Mouse (Mus musculus): Measurements from ENCODE around the gene Slc2a4.

The Slc2a4 gene

DNA sequence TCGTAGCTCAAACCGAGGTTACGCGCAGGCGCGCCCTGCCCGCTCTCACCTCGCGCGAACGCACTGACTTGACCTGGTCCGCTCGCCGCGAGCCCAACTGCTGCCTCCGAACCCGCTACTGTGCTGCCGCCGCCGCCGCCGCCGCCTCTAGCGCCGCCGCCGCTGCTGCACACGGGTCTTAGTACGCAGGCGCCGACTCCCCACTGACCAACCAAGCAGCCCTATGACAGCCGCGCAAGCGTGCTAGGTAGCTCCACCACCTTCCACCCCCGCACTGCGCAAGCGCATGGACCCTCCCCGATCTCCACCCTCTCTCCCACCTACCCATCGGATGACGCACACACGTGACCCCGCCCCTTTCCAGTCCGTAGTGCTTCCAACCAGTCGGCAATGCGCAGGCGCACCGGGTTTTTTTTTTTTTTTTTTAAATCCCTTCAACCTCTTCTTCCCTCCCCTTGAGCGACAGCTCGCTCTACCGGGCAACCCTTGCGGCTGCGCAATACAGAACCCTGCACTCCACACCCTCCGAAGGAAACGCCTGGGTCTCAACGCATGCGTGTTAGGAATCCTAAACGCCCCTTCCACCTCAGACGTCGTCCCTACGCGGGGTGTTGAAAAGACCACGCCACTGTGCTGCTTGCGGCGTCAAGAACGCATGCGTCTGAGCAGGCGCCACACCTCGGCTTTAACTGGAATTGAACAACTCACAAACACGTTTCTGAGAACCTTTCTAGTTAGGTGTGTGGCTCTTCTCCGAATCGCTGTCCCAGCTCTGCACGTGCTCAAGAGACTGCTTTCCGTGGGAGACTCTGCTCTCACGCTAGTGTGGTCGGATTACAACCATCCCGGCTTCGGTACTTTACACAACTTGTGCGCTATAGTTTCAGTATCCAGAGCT lies 26.6 kb downstream of the Slc2a4 start, which contains the start of gene Eif5a:
Gene Eif5a (minus strand): TSS at position 845 of the 898 bp plus-strand sequence.
- CTCF ChIA-PET, result interaction anchor here (0.5 to 2.6 kb wide), 4 partner anchors 10 to 122 kb away, joined by 3 to 7 read pairs (median 4); no protein-coding TSS in a partner anchor

GRCm38 (mm10) chr11:69920266-69921031 lies 27.5 kb downstream of the Slc2a4 start:
- CTCF ChIA-PET, result interaction anchor here (0.6 to 2.6 kb wide), 4 partner anchors 11 to 121 kb away, joined by 3 to 7 read pairs (median 4); no protein-coding TSS in a partner anchor

GRCm38 (mm10) chr11:69919661-69920265 lies 28.2 kb downstream of the Slc2a4 start:
- CTCF ChIA-PET, result interaction anchor here (0.9 to 2.6 kb wide), 2 partner anchors 13 to 36 kb away, joined by 3 to 7 read pairs; no protein-coding TSS in a partner anchor

GRCm38 (mm10) chr11:69919053-69919452 lies 28.9 kb downstream of the Slc2a4 start:
- CTCF ChIA-PET, result no interaction called here

- CTCF ChIA-PET, result no interaction called here
Observed at GRCm38 (mm10) chr11:69918118-69918517, 29.9 kb downstream of the Slc2a4 start.

DNA sequence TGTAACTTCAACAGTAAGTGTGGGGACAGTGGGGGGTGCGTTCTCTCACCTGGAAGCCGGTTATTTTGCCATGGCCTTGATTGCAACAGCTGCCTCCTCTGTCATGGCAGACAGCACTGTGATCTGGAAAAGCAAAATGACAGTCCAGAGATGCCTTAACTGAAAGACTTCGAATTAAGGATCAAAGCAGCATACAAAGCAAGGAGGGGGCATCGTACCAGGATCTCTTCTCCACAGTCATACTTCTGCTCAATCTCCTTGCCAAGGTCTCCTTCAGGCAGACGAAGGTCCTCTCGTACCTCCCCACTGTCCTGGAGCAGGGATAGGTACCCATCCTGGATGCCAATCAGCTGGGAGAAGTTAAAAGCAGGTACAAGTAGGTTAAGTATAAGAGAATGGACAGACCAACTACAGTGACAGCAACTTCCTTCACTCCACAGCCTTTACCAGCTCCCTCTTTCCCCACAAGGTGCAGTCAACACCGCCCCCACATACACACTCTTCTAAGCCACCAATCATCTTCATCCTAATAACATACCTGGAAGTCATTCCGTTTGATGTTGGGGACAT lies 30.5 kb downstream of the Slc2a4 start:
- CTCF ChIA-PET, result interaction anchor here (0.8 kb wide), 1 partner anchor 23 kb away, joined by 3 read pairs; no protein-coding TSS in a partner anchor

DNA sequence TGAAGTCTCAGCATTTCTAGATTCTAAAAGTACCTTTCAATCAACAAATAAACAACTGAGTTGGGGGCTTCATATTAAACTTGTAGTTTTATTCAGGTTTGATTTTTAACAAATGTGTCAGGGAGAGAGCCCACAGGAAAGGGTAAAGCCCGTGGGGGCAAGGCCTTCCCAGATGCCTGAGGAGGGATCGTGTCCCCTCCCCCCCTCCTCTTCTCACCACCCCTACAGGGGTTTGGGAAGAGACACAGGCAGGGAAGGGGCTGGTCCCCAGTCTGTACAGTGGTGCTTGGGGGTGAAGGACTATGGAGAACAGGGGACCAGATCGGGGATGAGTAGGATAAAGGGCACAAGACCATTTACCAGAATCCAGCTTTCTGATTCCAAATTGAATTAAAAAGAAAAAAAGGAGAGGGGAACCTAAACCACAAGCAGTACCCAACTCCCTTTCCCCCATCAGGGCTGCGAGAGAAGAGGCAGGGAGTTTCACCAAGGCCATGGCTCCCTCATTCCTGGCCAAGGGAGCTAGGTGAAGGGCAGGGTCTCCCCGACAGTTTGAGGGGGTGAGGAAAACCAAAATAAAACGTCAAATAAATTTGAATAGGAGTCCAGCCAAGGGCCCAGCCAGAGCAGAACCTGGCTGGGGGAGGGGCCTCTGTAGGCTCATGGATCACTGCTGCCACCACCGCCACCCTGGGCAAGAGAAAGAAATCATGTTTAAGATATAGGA lies 31.2 kb downstream of the Slc2a4 start:
- CTCF ChIA-PET, result interaction anchor here (0.8 kb wide), 1 partner anchor 22 kb away, joined by 3 read pairs; no protein-coding TSS in a partner anchor

- CTCF ChIA-PET, result no interaction called here
Observed at GRCm38 (mm10) chr11:69915667-69916627, 32.0 kb downstream of the Slc2a4 start.

- CTCF ChIA-PET, result interaction anchor here (1.1 kb wide), 1 partner anchor 14 kb away, joined by 12 read pairs; no protein-coding TSS in a partner anchor
Observed at GRCm38 (mm10) chr11:69914917-69915430, 33.0 kb downstream of the Slc2a4 start.

DNA sequence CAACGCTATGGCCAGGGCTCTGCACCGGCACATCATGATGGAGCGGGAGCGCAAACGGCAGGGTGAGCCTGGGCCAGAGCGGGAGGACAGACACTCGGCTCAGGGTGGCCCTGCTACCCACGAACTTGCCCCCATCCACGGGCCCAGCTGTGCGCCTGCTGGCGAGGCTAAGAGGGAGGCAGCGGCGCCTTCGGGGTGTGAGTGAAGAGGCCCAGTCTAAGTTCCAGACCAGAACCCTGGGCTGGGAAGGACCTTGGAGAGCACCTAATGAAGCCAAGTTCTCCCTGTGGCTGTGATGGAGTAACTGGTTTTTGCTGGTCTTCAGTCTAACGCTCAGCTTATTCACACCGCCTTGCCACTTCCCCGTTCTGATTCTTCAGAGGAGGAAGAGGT lies 33.6 kb downstream of the Slc2a4 start:
- CTCF ChIA-PET, result interaction anchor here (1.1 kb wide), 1 partner anchor 14 kb away, joined by 12 read pairs; no protein-coding TSS in a partner anchor

GRCm38 (mm10) chr11:69913554-69914371 lies 34.2 kb downstream of the Slc2a4 start, which contains the start of gene Gps2:
Gene Gps2, plus strand, starts transcription at chr11:69913888.
- CTCF ChIA-PET, result no interaction called here

DNA sequence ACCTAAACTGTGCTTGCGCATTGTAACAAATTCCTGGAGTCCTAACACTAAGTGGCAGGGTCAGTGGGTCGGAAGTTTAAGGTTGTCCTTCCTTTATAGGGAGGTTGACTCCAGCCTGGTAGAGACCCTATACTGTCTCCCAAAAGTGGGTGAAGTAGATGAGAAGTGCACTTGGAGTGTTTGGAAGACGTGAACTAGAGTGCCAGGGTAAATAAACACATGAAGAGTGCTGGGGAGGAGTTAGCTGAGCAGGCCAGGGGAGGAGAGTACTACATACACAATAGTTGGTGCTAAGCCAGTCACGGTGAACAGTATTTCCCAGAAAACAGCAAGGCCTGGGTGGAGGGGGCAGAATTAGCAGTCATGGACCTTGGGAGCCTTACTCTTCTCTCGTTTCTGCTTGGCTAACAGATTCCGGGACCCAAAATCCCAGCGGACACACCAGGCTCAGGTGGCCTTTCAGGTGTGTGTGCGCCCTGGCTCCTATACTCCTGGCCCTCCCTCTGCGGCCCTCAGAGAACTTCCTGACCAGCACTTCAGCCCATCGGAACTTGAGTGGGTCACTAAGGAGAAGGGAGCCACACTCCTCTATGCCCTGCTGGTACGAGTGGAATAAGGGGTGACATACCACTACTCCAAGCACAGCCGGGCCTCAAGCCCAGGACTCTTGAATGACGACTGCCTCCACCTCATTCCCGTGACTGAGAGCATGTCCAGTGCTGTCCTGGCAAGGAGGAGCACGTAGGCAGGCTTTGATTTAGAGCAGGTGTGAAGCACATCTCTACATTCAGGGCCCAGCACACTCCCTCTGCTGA lies 35.1 kb downstream of the Slc2a4 start:
- CTCF ChIA-PET, result no interaction called here

DNA sequence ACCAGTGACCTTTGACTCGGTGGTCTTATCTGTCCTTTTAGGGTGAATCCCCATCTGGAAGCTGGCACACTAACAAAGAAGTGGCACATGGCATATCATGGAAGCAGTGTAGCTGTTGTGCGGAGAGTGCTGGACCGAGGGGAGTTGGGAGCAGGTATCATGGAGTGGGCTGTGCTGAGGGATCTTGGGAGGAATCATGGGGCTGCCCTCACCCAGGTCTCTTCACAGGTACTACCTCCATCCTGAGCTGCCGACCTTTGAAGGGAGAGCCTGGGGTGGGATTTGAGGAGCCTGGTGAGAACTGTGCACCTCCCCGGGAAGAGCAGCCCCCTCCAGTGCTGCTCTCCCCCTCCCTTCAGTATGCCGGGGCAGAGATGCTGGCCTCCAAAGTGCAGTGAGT lies 36.3 kb downstream of the Slc2a4 start:
- CTCF ChIA-PET, result no interaction called here

DNA sequence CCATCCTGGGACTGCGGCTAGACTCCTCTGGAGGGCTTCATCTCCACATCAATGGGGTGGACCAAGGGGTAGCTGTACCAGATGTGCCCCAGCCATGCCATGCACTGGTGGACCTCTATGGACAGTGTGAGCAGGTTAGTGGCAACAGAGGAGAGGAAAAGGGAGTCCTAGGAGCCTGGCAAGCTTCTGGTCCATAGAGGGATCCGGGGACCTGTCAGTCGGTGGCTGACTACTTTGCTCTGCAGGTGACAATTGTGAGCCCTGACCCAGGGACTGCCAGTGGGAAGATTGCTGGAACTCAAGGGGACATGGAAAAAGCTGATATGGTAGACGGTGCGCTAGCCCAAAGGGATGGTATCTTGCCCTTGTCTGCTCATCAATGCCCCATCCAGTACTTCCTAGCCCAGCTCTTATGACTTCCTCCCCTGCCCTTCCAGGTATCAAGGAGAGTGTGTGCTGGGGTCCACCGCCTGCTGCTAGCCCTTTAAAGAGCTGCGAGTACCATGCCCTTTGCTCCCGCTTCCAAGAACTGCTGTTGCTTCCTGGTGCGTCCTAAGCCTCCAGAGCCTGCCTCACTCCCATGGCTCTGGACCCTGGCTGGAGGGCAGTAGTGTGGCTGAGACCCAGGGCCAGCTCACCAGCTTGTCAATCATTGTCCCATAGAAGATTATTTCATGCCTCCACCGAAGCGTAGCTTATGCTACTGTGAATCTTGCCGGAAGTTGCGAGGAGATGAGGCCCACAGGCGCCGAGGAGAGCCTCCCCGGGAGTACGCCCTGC lies 37.0 kb downstream of the Slc2a4 start:
- CTCF ChIA-PET, result interaction anchor here (0.5 kb wide), 1 partner anchor 291 kb away, joined by 4 read pairs; no protein-coding TSS in a partner anchor

GRCm38 (mm10) chr11:69910177-69910576 lies 37.8 kb downstream of the Slc2a4 start:
- CTCF ChIA-PET, result no interaction called here

GRCm38 (mm10) chr11:69909174-69909573 lies 38.8 kb downstream of the Slc2a4 start:
- CTCF ChIA-PET, result interaction anchor here (0.7 kb wide), 2 partner anchors 13 to 14 kb away, joined by 4 to 7 read pairs; partner anchors contain the start of gene Acap1
